Mouse (Mus musculus) limb, embryonic 14.5 days (tissue): Measurements from ENCODE around the gene Bbs1. TPM values are rescaled to one million over a fixed set of nuclear protein-coding genes. Genes with fewer than 3 reads are reported as not detected.

Experiments
- ATAC-seq: fragments of 200-750 bp; cut with Nextera tagmentation; 2 replicates; pipeline ENCODE4 v1.8.0; 2017; ENCODE audit warnings: low read depth, moderate number of reproducible peaks, moderate TSS enrichment; ENCODE audit not compliant: low FRiP score
- DNase-seq: peaks from one replicate; pipeline ENCODE4 v3.0.0-alpha.2; 2015; ENCODE audit warnings: low spot score
- H3K27ac ChIP-seq: fragments of 300-500 bp; sonication (generic); replicated peaks from 2 replicates; pipeline ENCODE4 v1.5.1; 2014; ENCODE audit warnings: low read depth, mild to moderate bottlenecking, low read length, moderate library complexity, mixed read lengths
- H3K27me3 ChIP-seq: fragments of 300-500 bp; sonication (generic); 2 replicates; pipeline ENCODE4 v1.6.1; 2014; ENCODE audit warnings: low read length, mixed read lengths; ENCODE audit not compliant: control insufficient read depth, insufficient read depth
- H3K36me3 ChIP-seq: fragments of 300-500 bp; sonication (generic); 2 replicates; pipeline ENCODE4 v1.6.1; 2014; ENCODE audit warnings: mild to moderate bottlenecking, low read length, moderate library complexity, mixed read lengths; ENCODE audit not compliant: control insufficient read depth, insufficient read depth
- H3K4me1 ChIP-seq: fragments of 300-500 bp; sonication (generic); 2 replicates; pipeline ENCODE4 v1.6.1; 2014; ENCODE audit warnings: antibody characterized with exemption, low read length, mixed read lengths; ENCODE audit not compliant: control insufficient read depth, insufficient read depth
- H3K4me2 ChIP-seq: fragments of 300-500 bp; sonication (generic); replicated peaks from 2 replicates; pipeline ENCODE4 v1.6.1; 2014; ENCODE audit warnings: low read depth, mild to moderate bottlenecking, low read length, moderate library complexity; ENCODE audit not compliant: severe bottlenecking
- H3K4me3 ChIP-seq: fragments of 300-500 bp; sonication (generic); replicated peaks from 2 replicates; pipeline ENCODE4 v1.5.1; 2014; ENCODE audit warnings: low read length
- H3K9ac ChIP-seq: fragments of 300-500 bp; sonication (generic); 2 replicates; pipeline ENCODE4 v1.6.1; 2014; ENCODE audit warnings: mild to moderate bottlenecking, low read depth, low read length, moderate library complexity; ENCODE audit not compliant: severe bottlenecking
- H3K9me3 ChIP-seq: fragments of 300-500 bp; sonication (generic); 2 replicates; pipeline ENCODE4 v1.6.1; 2016; ENCODE audit warnings: low read length; ENCODE audit not compliant: control insufficient read depth
- POLR2A ChIP-seq: fragments of 200-500 bp; IDR thresholded peaks from 2 replicates; pipeline ENCODE4 v1.8.0; 2012; ENCODE audit warnings: inconsistent platforms, mild to moderate bottlenecking, moderate library complexity, borderline replicate concordance; ENCODE audit not compliant: insufficient read depth, insufficient read length; ENCODE audit errors: extremely low read depth
- WGBS: fragments of 180-500 bp; shearing (Covaris S2); extraction: QIAGEN DNeasy Blood & Tissue Kit; methylation state at CpG from one replicate; pipeline ENCODE4 v1.1.7; 2014; 5-methylcytosine and 5-hydroxymethylcytosine counted together
- polyA plus RNA-seq, 2 experiments: library from polyadenylated mRNA; depleted of rRNA in 1 of 2; stranded (reverse) in 1 of 2; unstranded in 1 of 2; fragments of >200 nt; fragmentation: Nextera tagmentation in 1 of 2; extraction: Ambion mirVana in 1 of 2; gene quantifications; 2 replicates each; pipeline versions ENCODE4 v1.2.1 to v1.2.3; 2012 to 2014

Gene Bbs1
- polyA plus RNA-seq, 2 experiments = 3.8 to 7.6 TPM

GRCm38 (mm10) chr19:4865147-4865546 lies 41.3 kb downstream of the Bbs1 start:
- H3K27ac ChIP-seq = no peak overlapping the region
- no peak for TF ChIP-seq POLR2A
- no peak overlapping the region for H3K9ac ChIP-seq
- no peaks in the 10 kb centered on the region for H3K9me3 ChIP-seq
- H3K4me1 ChIP-seq = peaks cover 6% of the 10 kb centered on the region; the same call in 1 of the 2 replicates
- no peaks in the 10 kb centered on the region for H3K27me3 ChIP-seq
- DNase-seq (no peak), ATAC-seq (no peak)
- no peak overlapping the region for H3K4me3 ChIP-seq
- H3K36me3 ChIP-seq = 0 out of 2 replicates have a peak, but pooled peaks cover under 1% of the 10 kb centered on the region
- H3K4me2 ChIP-seq = peak overlapping the region; percentile 26
- 5% methylated on average over 17 of the region's 17 CpGs for WGBS

GRCm38 (mm10) chr19:4863048-4863447 lies 43.4 kb downstream of the Bbs1 start:
- Histone ChIP-seq H3K27ac (no peak overlapping the region), H3K36me3 (0 out of 2 replicates have a peak, but pooled peaks cover 2% of the 10 kb centered on the region), H3K27me3 (no peaks in the 10 kb centered on the region), H3K4me1 (peaks cover 6% of the 10 kb centered on the region; the same call in 1 of the 2 replicates), H3K4me2 (no peak overlapping the region), H3K4me3 (no peak overlapping the region), H3K9me3 (no peaks in the 10 kb centered on the region), H3K9ac (no peak overlapping the region)
- 76% methylated on average over 6 of the region's 6 CpGs for WGBS
- no peak for TF ChIP-seq POLR2A
- ATAC-seq (no peak), DNase-seq (no peak)

- WGBS = 61% methylated on average over 6 of the region's 6 CpGs
- 0 out of 2 replicates have a peak, but pooled peaks cover 2% of the 10 kb centered on the region for H3K36me3 ChIP-seq
- no peaks in the 10 kb centered on the region for H3K9me3 ChIP-seq
- H3K4me2 ChIP-seq = no peak overlapping the region
- ATAC-seq (no peak), DNase-seq (no peak)
- no peak overlapping the region for H3K9ac ChIP-seq
- no peak for TF ChIP-seq POLR2A
- no peaks in the 10 kb centered on the region for H3K27me3 ChIP-seq
- H3K27ac ChIP-seq = no peak overlapping the region
- H3K4me3 ChIP-seq = no peak overlapping the region
- peaks cover 4% of the 10 kb centered on the region; the same call in 1 of the 2 replicates for H3K4me1 ChIP-seq
Measured at GRCm38 (mm10) chr19:4859081-4859480, 47.3 kb downstream of the Bbs1 start.

GRCm38 (mm10) chr19:4855951-4856350 lies 50.5 kb downstream of the Bbs1 start:
- Histone ChIP-seq H3K4me3 (0 out of 2 replicates have a peak overlapping the region, but pooled peaks have one; percentile 61), H3K9ac (no peak overlapping the region), H3K9me3 (no peaks in the 10 kb centered on the region), H3K4me2 (peak overlapping the region; percentile 96; the same call in 1 of the 2 replicates), H3K4me1 (peaks cover 4% of the 10 kb centered on the region; the same call in 1 of the 2 replicates), H3K36me3 (0 out of 2 replicates have a peak, but pooled peaks cover 2% of the 10 kb centered on the region), H3K27ac (no peak overlapping the region), H3K27me3 (no peaks in the 10 kb centered on the region)
- WGBS = 84% methylated on average over 4 of the region's 4 CpGs
- no peak for ATAC-seq
- DNase-seq = no peak
- no peak for TF ChIP-seq POLR2A

GRCm38 (mm10) chr19:4855470-4855820 lies 51.0 kb downstream of the Bbs1 start:
- WGBS = 2% methylated on average over 14 of the region's 14 CpGs
- peak overlapping the region; percentile 96 for H3K4me2 ChIP-seq
- ATAC-seq (no peak), DNase-seq (no peak)
- H3K36me3 ChIP-seq = 0 out of 2 replicates have a peak, but pooled peaks cover 2% of the 10 kb centered on the region
- peak overlapping the region; percentile 61 for H3K4me3 ChIP-seq
- no peak for TF ChIP-seq POLR2A
- H3K27me3 ChIP-seq = no peaks in the 10 kb centered on the region
- H3K9me3 ChIP-seq = no peaks in the 10 kb centered on the region
- H3K27ac ChIP-seq = no peak overlapping the region
- H3K9ac ChIP-seq = peak overlapping the region; percentile 68
- H3K4me1 ChIP-seq = peaks cover 4% of the 10 kb centered on the region; the same call in 1 of the 2 replicates
